Mouse (Mus musculus): ENCODE results near the gene Wnt9a.

DNA sequence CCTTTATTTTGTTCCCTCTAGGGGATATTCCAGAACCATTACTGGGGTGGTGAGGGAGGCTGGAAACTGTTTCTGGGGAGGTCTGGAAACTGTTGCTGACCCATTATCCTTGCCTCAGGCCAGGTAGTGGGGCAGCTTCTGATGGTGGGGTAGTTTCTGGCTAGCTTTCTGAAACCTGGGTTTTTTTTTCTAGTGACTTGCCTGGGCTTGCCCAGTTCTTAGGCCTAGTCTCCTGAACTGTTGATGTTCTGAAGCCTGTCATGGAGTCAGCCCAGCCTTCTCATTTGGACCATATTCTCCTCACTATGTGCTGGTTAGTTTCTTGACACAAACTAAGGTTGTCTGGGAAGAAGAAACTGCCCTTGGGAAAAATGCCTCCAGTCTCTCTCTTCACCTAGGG is 72.8 kb downstream of the Wnt9a start:
- no peak for TF ChIP-seq CTCF (IDR thresholded peaks at IDR 0.05; ENCODE audit: insufficient read depth, low read depth, low read length)
- no peak for TF ChIP-seq POLR2A (IDR thresholded peaks at IDR 0.05; ENCODE audit: insufficient read depth, low read depth, low read length)
